Mouse (Mus musculus) megakaryocyte, embryonic 14.5 days (primary cell): ENCODE results near the gene Tuba8. TPM values are rescaled to one million over a fixed set of nuclear protein-coding genes. Genes with fewer than 3 reads are reported as not detected.

Source experiments
- H3K27me3 ChIP-seq: replicated peaks from 2 replicates; pipeline ENCODE3; 2012; ENCODE audit warnings: inconsistent platforms
- H3K36me3 ChIP-seq: replicated peaks from 2 replicates; pipeline ENCODE3; 2012; ENCODE audit warnings: low read length, inconsistent platforms, mixed read lengths
- H3K4me1 ChIP-seq: 2 replicates; pipeline ENCODE4 v1.6.1; 2012; ENCODE audit warnings: inconsistent platforms
- H3K4me3 ChIP-seq: replicated peaks from 2 replicates; pipeline ENCODE3; 2012; ENCODE audit warnings: moderate library complexity, mild to moderate bottlenecking, inconsistent platforms
- H3K9me3 ChIP-seq: 2 replicates; pipeline ENCODE4 v1.6.1; 2012; ENCODE audit warnings: inconsistent platforms
- FLI1 ChIP-seq: IDR thresholded peaks from 2 replicates; pipeline ENCODE4 v1.6.1; 2012; ENCODE audit warnings: low read length, inconsistent platforms, mixed read lengths
- GATA1 ChIP-seq: IDR thresholded peaks from 3 replicates; pipeline ENCODE4 v1.6.1; 2012; ENCODE audit warnings: mixed read lengths, low read length, inconsistent platforms, borderline replicate concordance
- polyA plus RNA-seq: library from polyadenylated mRNA; stranded (reverse); fragments of >175 nt; gene quantifications from 2 replicates; pipeline ENCODE4 v1.2.3, GENCODE M21; 2012; ENCODE audit warnings: low replicate concordance; ENCODE audit not compliant: insufficient read depth

Gene Tuba8
- polyA plus RNA-seq, 1 experiment, result 120 TPM

DNA sequence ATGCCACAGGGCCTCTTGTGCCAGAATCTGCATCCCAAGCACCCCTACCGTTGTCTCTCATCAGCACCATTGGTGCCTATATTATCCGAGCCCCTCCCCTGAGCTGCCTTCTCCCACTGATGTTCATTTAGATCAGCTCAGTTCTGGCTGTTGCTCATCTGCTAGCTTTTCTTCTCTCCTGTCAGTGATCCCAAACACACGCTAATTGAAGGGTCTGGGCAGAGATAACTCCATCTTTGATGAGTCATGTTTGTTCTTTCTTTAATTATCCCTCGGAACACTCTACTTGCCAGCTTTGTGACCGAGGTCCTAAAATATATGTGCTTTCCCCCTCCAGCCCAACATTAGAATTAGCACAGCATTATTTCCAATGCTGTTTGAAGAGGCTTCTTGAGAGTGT, 4.8 kb downstream of the Tuba8 start:
- peak overlapping the region; percentile 88 for H3K4me3 ChIP-seq
- H3K36me3 ChIP-seq, result peaks cover 72% of the 10 kb centered on the region
- H3K27me3 ChIP-seq, result no peaks in the 10 kb centered on the region
- TF ChIP-seq FLI1, result no peak
- TF ChIP-seq GATA1, result no peak
- H3K4me1 ChIP-seq, result peaks cover 88% of the 10 kb centered on the region
- no peaks in the 10 kb centered on the region for H3K9me3 ChIP-seq

DNA sequence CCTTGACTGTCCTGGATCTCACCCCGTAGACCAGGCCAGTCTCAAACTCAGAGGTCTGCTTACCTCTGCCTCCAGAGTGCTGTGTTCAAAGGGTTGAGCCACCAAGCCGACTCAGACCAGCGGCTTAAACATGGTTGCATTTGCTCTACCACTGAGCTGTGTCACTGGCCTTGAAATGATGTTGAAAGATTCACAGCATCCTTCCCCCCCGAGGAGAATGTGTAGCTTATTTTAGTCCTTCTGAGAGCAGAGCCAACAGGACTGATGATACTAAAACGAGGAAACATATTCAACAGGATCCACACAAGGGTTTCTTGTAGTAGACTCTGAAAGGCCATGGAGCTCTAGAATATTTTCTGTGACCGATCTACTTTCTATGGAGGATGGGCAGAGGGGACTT, 5.4 kb downstream of the Tuba8 start:
- no peak for TF ChIP-seq FLI1
- no peak for TF ChIP-seq GATA1
- Histone ChIP-seq H3K36me3 (peaks cover 78% of the 10 kb centered on the region), H3K4me3 (peak overlapping the region; percentile 88), H3K27me3 (no peaks in the 10 kb centered on the region), H3K4me1 (peaks cover 90% of the 10 kb centered on the region), H3K9me3 (no peaks in the 10 kb centered on the region)

DNA sequence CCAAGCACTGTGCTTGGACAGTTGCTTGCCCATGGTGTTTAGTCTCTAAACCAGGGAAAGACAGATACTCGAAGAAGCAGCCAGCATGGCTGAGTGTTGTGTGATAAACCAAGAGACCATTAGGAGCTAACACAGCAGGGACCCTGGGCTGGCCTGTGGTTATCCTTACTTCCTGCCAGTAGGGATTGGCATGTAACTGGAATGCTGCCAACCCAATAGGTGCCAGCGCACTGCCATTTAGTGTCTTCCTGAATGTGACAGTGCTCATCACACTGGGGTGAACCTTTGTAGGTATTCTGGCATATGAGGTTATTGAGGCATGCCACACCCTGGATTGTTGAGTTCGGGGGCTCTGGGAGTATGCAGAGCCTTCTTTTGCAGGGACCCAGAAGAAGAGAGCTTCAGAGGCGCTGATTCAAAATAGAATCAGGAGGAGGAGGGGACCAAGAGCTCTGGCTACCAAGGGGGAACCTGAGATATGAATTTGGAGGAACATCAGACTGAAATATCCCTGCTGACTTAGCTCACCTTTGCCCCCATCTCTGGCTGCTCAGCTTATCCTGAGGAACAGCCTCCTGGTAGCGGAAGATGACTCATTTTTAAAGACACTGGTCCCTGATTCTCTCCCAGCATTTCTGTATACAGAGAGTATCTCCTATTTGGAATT, 6.2 kb downstream of the Tuba8 start:
- peaks cover 98% of the 10 kb centered on the region for H3K4me1 ChIP-seq
- peaks cover 86% of the 10 kb centered on the region for H3K36me3 ChIP-seq
- peak overlapping the region; percentile 82 for H3K4me3 ChIP-seq
- TF ChIP-seq FLI1 (no peak), GATA1 (no peak)
- no peaks in the 10 kb centered on the region for H3K27me3 ChIP-seq
- H3K9me3 ChIP-seq, result no peaks in the 10 kb centered on the region

DNA sequence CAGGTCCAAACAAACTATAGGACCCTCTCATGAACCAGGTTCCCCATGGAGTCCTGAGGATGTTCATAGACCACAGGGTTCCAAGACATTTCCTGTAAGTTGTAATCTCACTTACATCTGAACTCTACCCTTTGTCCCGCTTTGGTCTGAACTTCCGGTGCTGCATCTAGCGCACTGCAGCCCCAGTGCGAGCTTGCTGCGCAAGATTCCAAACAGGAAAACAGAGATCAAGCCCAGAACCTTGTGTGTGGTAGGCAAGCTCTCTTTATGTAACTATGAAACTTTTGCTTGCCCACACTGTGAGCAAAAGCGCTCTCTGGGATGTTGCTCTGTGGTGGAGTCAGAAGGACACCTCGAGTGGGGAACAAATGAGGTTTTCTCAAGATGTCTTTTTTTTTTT, 7.5 kb downstream of the Tuba8 start:
- H3K27me3 ChIP-seq, result no peaks in the 10 kb centered on the region
- TF ChIP-seq FLI1, result no peak
- TF ChIP-seq GATA1, result no peak
- peak overlapping the region; percentile 76 for H3K4me3 ChIP-seq
- no peaks in the 10 kb centered on the region for H3K9me3 ChIP-seq
- H3K36me3 ChIP-seq, result peaks cover 90% of the 10 kb centered on the region
- H3K4me1 ChIP-seq, result peaks cover 100% of the 10 kb centered on the region

DNA sequence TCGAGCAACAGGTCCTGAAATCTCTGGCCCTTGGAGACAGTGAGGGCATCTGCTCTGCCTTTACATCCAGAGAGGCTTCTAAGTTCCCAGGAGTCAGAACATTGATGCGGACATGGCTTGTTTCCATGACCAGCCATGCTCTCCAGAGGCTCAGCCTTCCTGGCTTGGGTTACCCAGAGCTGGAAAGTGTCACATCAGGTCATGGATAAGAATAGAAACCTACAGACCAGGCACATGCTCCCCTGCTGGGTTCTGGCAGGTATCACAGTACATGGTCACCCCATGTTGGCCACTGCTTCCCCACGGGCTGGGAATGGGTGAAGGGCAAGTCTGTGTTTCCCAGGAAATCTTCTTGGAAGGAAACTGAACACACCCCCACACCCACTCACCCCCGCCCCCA, 8.9 kb downstream of the Tuba8 start:
- TF ChIP-seq GATA1, result no peak
- TF ChIP-seq FLI1, result no peak
- Histone ChIP-seq H3K27me3 (no peaks in the 10 kb centered on the region), H3K4me3 (peak overlapping the region; percentile 69), H3K9me3 (no peaks in the 10 kb centered on the region), H3K36me3 (peaks cover 92% of the 10 kb centered on the region), H3K4me1 (peaks cover 100% of the 10 kb centered on the region)

DNA sequence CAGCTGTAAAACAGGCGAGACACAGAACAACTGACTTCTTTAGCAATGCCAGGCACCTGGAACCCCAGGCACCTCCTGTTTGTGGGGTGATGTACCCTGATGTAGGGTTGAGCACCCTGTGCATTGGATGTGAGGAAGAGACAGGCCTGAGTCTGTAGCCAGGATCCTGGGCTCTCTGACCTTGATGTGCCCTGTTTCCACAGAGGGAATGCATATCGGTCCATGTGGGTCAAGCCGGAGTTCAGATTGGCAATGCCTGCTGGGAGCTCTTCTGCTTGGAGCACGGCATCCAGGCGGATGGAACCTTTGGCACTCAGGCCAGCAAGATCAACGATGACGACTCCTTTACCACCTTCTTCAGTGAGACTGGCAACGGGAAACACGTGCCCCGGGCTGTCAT, 9.7 kb downstream of the Tuba8 start:
- H3K4me3 ChIP-seq, result peak overlapping the region; percentile 50
- no peaks in the 10 kb centered on the region for H3K9me3 ChIP-seq
- no peaks in the 10 kb centered on the region for H3K27me3 ChIP-seq
- TF ChIP-seq GATA1 (no peak), FLI1 (no peak)
- H3K36me3 ChIP-seq, result peaks cover 95% of the 10 kb centered on the region
- H3K4me1 ChIP-seq, result peaks cover 99% of the 10 kb centered on the region

DNA sequence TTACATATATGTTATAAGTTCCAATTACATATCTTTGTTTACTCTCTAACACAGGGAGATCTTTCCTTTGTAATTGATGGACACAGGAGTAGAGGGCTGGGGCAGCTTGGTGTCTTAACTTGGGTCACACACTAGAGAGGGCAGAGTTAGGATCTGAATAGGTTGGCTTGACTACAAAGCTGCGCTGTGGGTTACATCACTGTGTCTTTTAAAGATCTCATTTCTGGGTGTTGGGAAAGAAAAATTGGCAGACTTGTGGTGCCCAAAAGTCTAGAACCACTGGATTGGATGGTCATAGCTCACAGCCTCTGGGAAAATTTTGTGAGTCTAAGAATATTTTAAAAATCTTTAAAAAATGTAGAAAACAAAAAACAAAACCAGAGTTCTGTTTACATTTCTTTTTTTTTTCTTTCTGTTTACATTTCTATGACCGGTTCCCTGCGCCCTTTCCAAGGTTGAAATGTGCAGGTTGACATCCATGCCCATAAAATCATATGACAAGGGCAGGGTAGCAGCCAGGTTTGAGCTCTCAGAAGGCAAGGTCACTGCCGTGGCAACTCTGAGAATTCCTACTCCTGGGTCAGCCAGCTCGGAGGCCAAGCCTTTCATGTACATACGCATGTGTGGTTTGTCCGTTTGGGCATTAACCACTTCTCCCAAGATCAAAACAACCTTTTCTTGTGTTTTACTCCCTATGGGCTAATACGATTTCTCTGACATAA, 11.5 kb downstream of the Tuba8 start:
- Histone ChIP-seq H3K4me3 (no peak overlapping the region), H3K4me1 (peaks cover 99% of the 10 kb centered on the region), H3K27me3 (no peaks in the 10 kb centered on the region), H3K36me3 (peaks cover 95% of the 10 kb centered on the region), H3K9me3 (no peaks in the 10 kb centered on the region)
- TF ChIP-seq GATA1, result no peak
- TF ChIP-seq FLI1, result no peak

DNA sequence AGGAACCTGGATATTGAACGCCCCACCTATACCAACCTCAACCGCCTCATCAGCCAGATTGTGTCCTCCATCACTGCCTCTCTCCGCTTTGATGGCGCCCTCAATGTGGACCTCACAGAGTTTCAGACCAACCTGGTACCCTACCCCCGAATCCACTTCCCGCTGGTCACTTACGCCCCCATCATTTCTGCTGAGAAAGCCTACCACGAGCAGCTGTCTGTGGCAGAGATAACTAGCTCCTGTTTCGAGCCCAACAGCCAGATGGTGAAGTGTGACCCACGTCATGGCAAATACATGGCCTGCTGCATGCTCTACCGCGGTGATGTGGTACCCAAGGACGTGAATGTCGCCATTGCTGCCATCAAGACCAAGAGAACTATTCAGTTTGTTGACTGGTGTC, 12.5 kb downstream of the Tuba8 start:
- TF ChIP-seq FLI1 (no peak), GATA1 (no peak)
- Histone ChIP-seq H3K4me1 (peaks cover 99% of the 10 kb centered on the region), H3K4me3 (peak overlapping the region; percentile 82), H3K27me3 (no peaks in the 10 kb centered on the region), H3K9me3 (no peaks in the 10 kb centered on the region), H3K36me3 (peaks cover 95% of the 10 kb centered on the region)

DNA sequence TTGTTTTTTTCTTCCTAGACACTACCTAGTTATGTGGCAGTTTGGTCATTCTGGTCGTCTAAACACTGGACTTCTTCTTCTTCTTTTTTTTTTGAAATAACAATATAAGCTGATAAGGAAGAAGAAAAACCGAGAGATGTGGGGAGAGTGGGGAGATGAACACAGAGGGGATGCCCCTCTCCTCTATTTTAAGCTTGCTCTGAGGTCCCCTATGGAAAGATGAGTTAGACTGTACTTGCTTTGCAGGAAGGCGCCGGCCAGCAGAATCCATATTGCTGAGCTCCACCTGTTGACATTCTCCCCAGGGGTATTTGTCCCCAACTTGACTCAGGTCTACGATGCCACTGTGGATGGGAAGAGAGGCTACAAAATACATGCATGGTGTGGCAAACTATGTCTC, 13.6 kb downstream of the Tuba8 start:
- H3K4me1 ChIP-seq, result peaks cover 99% of the 10 kb centered on the region
- TF ChIP-seq FLI1 (no peak), GATA1 (no peak)
- H3K36me3 ChIP-seq, result peaks cover 97% of the 10 kb centered on the region
- no peaks in the 10 kb centered on the region; the same call in 1 of the 2 replicates for H3K9me3 ChIP-seq
- H3K27me3 ChIP-seq, result no peaks in the 10 kb centered on the region
- H3K4me3 ChIP-seq, result peak overlapping the region; percentile 81

DNA sequence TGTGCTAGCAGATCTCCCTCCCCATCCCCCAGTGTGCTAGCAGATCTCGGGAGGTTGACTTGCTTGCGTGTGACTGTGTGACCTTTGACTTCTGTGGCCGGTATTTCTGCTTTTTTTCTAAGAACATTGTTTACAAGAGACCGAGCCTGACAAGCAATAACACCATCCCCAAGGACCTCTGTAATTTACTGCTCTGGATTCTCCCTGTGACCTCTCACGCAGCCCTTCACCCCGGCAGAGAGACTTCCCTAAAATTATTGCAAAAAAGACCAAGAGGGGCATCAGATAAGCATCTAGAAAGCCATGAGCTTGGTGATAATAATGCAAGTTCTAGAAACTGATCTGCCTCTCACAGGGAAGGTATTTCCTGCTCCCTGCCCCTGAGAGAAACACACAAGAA, 14.5 kb downstream of the Tuba8 start:
- Histone ChIP-seq H3K9me3 (no peaks in the 10 kb centered on the region; the same call in 1 of the 2 replicates), H3K36me3 (peaks cover 96% of the 10 kb centered on the region), H3K27me3 (no peaks in the 10 kb centered on the region), H3K4me1 (peaks cover 99% of the 10 kb centered on the region), H3K4me3 (peak overlapping the region; percentile 89)
- TF ChIP-seq FLI1, result no peak
- no peak for TF ChIP-seq GATA1
